Mouse (Mus musculus) lung, adult 2 months (tissue): ENCODE results near the gene Chd8.

Experiments used
- CTCF ChIP-seq: fragments of 200-500 bp; IDR thresholded peaks from 2 replicates; pipeline ENCODE4 v1.5.1; 2011; ENCODE audit warnings: mild to moderate bottlenecking, low read length, control low read depth; ENCODE audit not compliant: insufficient read depth
- POLR2A ChIP-seq: fragments of 200-500 bp; IDR thresholded peaks from 2 replicates; pipeline ENCODE4 v1.6.1; 2011; ENCODE audit warnings: low read depth, mild to moderate bottlenecking, control low read depth, low read length, borderline replicate concordance; ENCODE audit errors: extremely low read depth

- no peak for TF ChIP-seq CTCF
- TF ChIP-seq POLR2A, result peak; percentile 74; the same call in 1 of the 2 replicates
Observed at GRCm38 (mm10) chr14:52197156-52197878, 60.3 kb downstream of the Chd8 start, which contains the start of gene Supt16.
